ENCODE assay signal across 24 mouse cellular contexts in the genomic region with DNA sequence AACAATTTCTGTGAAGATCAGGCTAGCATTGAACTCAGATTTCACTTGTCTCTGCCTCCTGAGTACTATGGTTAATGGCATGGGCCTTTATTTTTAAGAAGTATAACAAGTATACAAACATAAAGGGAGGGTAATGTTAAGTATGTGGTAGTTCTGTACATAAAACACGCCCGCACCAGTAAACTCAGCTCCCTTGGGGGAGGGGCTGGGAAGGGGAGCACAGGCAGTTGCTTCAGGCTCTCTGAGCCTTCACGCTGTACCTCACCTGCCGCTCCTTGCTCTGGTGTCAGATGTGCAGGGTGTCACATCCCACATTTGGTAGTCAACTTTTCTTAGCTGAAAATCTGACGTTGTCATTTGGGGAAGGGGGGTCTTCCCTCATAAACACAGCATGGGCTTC. TPM values are rescaled to one million over a fixed set of nuclear protein-coding genes. Genes with fewer than 3 reads are reported as not detected.
DNase-seq lines count a peak whose midpoint lies in the region; ATAC-seq and TF ChIP-seq lines count a peak whose summit lies in the region.
"Had no signal": no experiment of that assay in that cellular context is flagged by ENCODE, and none has a peak within 500 bp of the region (broad histone marks: within the 10 kb centered on the region; RNA-seq: fewer than 3 reads in every experiment).

No protein-coding gene starts in this region.

- H3K27ac ChIP-seq in forebrain, embryonic 16.5 days (ENCODE audit: low read length), result peak overlapping the region; percentile 3; the same call in 1 of the 2 replicates
- H3K27ac ChIP-seq in forebrain, postnatal 0 days (ENCODE audit: low read depth, low read length), result no peak overlapping the region
- no peak overlapping the region for H3K27ac ChIP-seq in lung, postnatal 0 days (ENCODE audit: low read length)
- peak overlapping the region; percentile 73 for H3K27ac ChIP-seq in midbrain, embryonic 13.5 days
- H3K27ac ChIP-seq in midbrain, embryonic 15.5 days, result peak overlapping the region; percentile 55
- H3K27ac ChIP-seq: embryonic facial prominence, embryonic 13.5 days; heart, embryonic 13.5 days; liver, embryonic 15.5 days; macrophage had no signal

- DNase-seq in forebrain, postnatal 0 days, result no peak
- DNase-seq in lung, postnatal 0 days (ENCODE audit: low spot score), result peak; percentile 40
- no peak for DNase-seq in lung, postnatal 25 days (ENCODE audit: low spot score)
- no peak for DNase-seq in ovary, postnatal 36 days (ENCODE audit: low spot score)
- DNase-seq: adrenal gland, postnatal 25 days; cerebellum, adult 11-12 months; cerebellum, adult 9-11 months; embryo, embryonic 11 days; gastrocnemius, postnatal 10 days; heart, postnatal 10 days; kidney, adult 11 months; kidney, postnatal 14 days; layer of hippocampus, adult 9-11 months; lung, embryonic 14.5 days; right cerebral cortex, postnatal 14 days had no signal

- H3K9ac ChIP-seq in forebrain, embryonic 16.5 days (replicated peaks; ENCODE audit: low read depth, low read length), result no peak overlapping the region
- no peak overlapping the region for H3K9ac ChIP-seq in forebrain, postnatal 0 days
- no peak overlapping the region for H3K9ac ChIP-seq in lung, postnatal 0 days (replicated peaks; ENCODE audit: low read depth)
- no peak overlapping the region for H3K9ac ChIP-seq in midbrain, embryonic 13.5 days (replicated peaks)
- no peak overlapping the region for H3K9ac ChIP-seq in midbrain, embryonic 15.5 days
- H3K9ac ChIP-seq: embryonic facial prominence, embryonic 13.5 days; heart, embryonic 13.5 days; liver, embryonic 15.5 days; lung, embryonic 14.5 days had no signal

- WGBS in forebrain, embryonic 16.5 days, result 76% methylated on average over 5 of the region's 5 CpGs
- 73% methylated on average over 5 of the region's 5 CpGs for WGBS in forebrain, postnatal 0 days
- 61% methylated on average over 5 of the region's 5 CpGs for WGBS in lung, postnatal 0 days
- 79% methylated on average over 5 of the region's 5 CpGs for WGBS in midbrain, embryonic 13.5 days
- WGBS in midbrain, embryonic 15.5 days, result 56% methylated on average over 5 of the region's 5 CpGs

- no peak for TF ChIP-seq EP300 in lung, postnatal 0 days (IDR thresholded peaks at IDR 0.05)

- peaks cover 3% of the 10 kb centered on the region for H3K36me3 ChIP-seq in forebrain, embryonic 16.5 days (ENCODE audit: control insufficient read depth, insufficient read depth)
- peaks cover 20% of the 10 kb centered on the region for H3K36me3 ChIP-seq in forebrain, postnatal 0 days (ENCODE audit: insufficient read depth)
- H3K36me3 ChIP-seq in lung, postnatal 0 days (ENCODE audit: insufficient read depth, low read length), result no peaks in the 10 kb centered on the region
- H3K36me3 ChIP-seq in midbrain, embryonic 13.5 days, result peaks cover 17% of the 10 kb centered on the region
- peaks cover 3% of the 10 kb centered on the region; the same call in 1 of the 2 replicates for H3K36me3 ChIP-seq in midbrain, embryonic 15.5 days (replicated peaks)

- ATAC-seq in forebrain, embryonic 16.5 days, result no peak
- ATAC-seq in forebrain, postnatal 0 days, result no peak
- ATAC-seq in lung, postnatal 0 days, result peak; percentile 52; the same call in 1 of the 2 replicates
- ATAC-seq in midbrain, embryonic 13.5 days, result no peak
- ATAC-seq in midbrain, embryonic 15.5 days (replicated peaks), result no peak
- ATAC-seq: CD4-positive, CD25-positive, alpha-beta regulatory T cell, adult 4 months; inflammation-experienced regulatory T-cells, adult 6 months had no signal

- no peaks in the 10 kb centered on the region for H3K9me3 ChIP-seq in forebrain, embryonic 16.5 days (ENCODE audit: control insufficient read depth, low read length)
- no peaks in the 10 kb centered on the region for H3K9me3 ChIP-seq in forebrain, postnatal 0 days (ENCODE audit: low read length)
- H3K9me3 ChIP-seq in lung, postnatal 0 days (ENCODE audit: low read length), result no peaks in the 10 kb centered on the region
- H3K9me3 ChIP-seq in midbrain, embryonic 13.5 days, result no peaks in the 10 kb centered on the region
- no peaks in the 10 kb centered on the region for H3K9me3 ChIP-seq in midbrain, embryonic 15.5 days
- H3K9me3 ChIP-seq: embryonic facial prominence, embryonic 13.5 days; heart, embryonic 13.5 days; liver, embryonic 15.5 days had no signal

- no peaks in the 10 kb centered on the region for H3K27me3 ChIP-seq in forebrain, embryonic 16.5 days (replicated peaks; ENCODE audit: control insufficient read depth, insufficient read depth, low read length)
- H3K27me3 ChIP-seq in forebrain, postnatal 0 days (ENCODE audit: insufficient read depth, low read length), result no peaks in the 10 kb centered on the region
- H3K27me3 ChIP-seq in lung, postnatal 0 days (replicated peaks; ENCODE audit: insufficient read depth, low read length), result no peaks in the 10 kb centered on the region
- no peaks in the 10 kb centered on the region for H3K27me3 ChIP-seq in midbrain, embryonic 13.5 days
- no peaks in the 10 kb centered on the region for H3K27me3 ChIP-seq in midbrain, embryonic 15.5 days (replicated peaks)
- H3K27me3 ChIP-seq: embryonic facial prominence, embryonic 13.5 days; heart, embryonic 13.5 days; liver, embryonic 15.5 days had no signal

- H3K4me2 ChIP-seq in forebrain, embryonic 16.5 days (ENCODE audit: low read length), result no peak overlapping the region
- no peak overlapping the region for H3K4me2 ChIP-seq in forebrain, postnatal 0 days (ENCODE audit: low read depth)
- no peak overlapping the region for H3K4me2 ChIP-seq in lung, postnatal 0 days (replicated peaks; ENCODE audit: low read depth, low read length)
- H3K4me2 ChIP-seq in midbrain, embryonic 13.5 days (replicated peaks), result no peak overlapping the region
- H3K4me2 ChIP-seq in midbrain, embryonic 15.5 days, result no peak overlapping the region
- H3K4me2 ChIP-seq: embryonic facial prominence, embryonic 13.5 days; heart, embryonic 13.5 days; liver, embryonic 15.5 days; lung, embryonic 14.5 days had no signal

- TF ChIP-seq CTCF in forebrain, postnatal 0 days (IDR thresholded peaks at IDR 0.05; ENCODE audit: low read depth), result no peak
- no peak for TF ChIP-seq CTCF in lung, postnatal 0 days (IDR thresholded peaks at IDR 0.05)

- no peak overlapping the region for H3K4me3 ChIP-seq in forebrain, embryonic 16.5 days (replicated peaks; ENCODE audit: low read length)
- no peak overlapping the region for H3K4me3 ChIP-seq in forebrain, postnatal 0 days (ENCODE audit: low read depth, low read length)
- no peak overlapping the region for H3K4me3 ChIP-seq in lung, postnatal 0 days (ENCODE audit: low read depth, low read length)
- no peak overlapping the region for H3K4me3 ChIP-seq in midbrain, embryonic 13.5 days (replicated peaks)
- H3K4me3 ChIP-seq in midbrain, embryonic 15.5 days, result no peak overlapping the region
- H3K4me3 ChIP-seq: embryonic facial prominence, embryonic 13.5 days; heart, embryonic 13.5 days; liver, embryonic 15.5 days had no signal

- peaks cover 22% of the 10 kb centered on the region for H3K4me1 ChIP-seq in forebrain, embryonic 16.5 days (replicated peaks; ENCODE audit: control insufficient read depth, insufficient read depth, low read length)
- H3K4me1 ChIP-seq in forebrain, postnatal 0 days (ENCODE audit: insufficient read depth), result peaks cover 11% of the 10 kb centered on the region
- no peaks in the 10 kb centered on the region for H3K4me1 ChIP-seq in lung, postnatal 0 days (ENCODE audit: insufficient read depth, low read depth, low read length)
- peaks cover 47% of the 10 kb centered on the region for H3K4me1 ChIP-seq in midbrain, embryonic 13.5 days (replicated peaks)
- H3K4me1 ChIP-seq in midbrain, embryonic 15.5 days, result peaks cover 44% of the 10 kb centered on the region
- H3K4me1 ChIP-seq: heart, embryonic 13.5 days had no signal

RNA-seq across cellular contexts. Expression of a gene that starts 35.6 kb away (rescaled TPM):
- 107 and 112 TPM in 2 replicates for polyA plus RNA-seq in forebrain, embryonic 16.5 days (2015; fragmentation: Nextera tagmentation; extraction: Ambion mirVana)
- total RNA-seq in forebrain, postnatal 0 days (2014; rRNA removed), result 8.3 and 11.2 TPM in 2 replicates
- 80.6 and 93.0 TPM in 2 replicates for polyA plus RNA-seq in forebrain, postnatal 0 days (2015; fragmentation: Nextera tagmentation; extraction: Ambion mirVana)
- polyA plus RNA-seq in lung, postnatal 0 days (2015; fragmentation: Nextera tagmentation; extraction: Ambion mirVana), result 56.4 and 57.1 TPM in 2 replicates
- 101 and 106 TPM in 2 replicates for polyA plus RNA-seq in midbrain, embryonic 13.5 days (2015; fragmentation: Nextera tagmentation; extraction: Ambion mirVana)
- polyA plus RNA-seq in midbrain, embryonic 15.5 days (2015; fragmentation: Nextera tagmentation; extraction: Ambion mirVana), result 98.0 and 102 TPM in 2 replicates

RNA-seq across cellular contexts. Expression of a gene that starts 51.0 kb away (rescaled TPM):
- polyA plus RNA-seq in forebrain, embryonic 16.5 days (2015; fragmentation: Nextera tagmentation; extraction: Ambion mirVana), result 99.6 and 106 TPM in 2 replicates
- 108 and 123 TPM in 2 replicates for total RNA-seq in forebrain, postnatal 0 days (2014; rRNA removed)
- 57.9 and 73.2 TPM in 2 replicates for polyA plus RNA-seq in forebrain, postnatal 0 days (2015; fragmentation: Nextera tagmentation; extraction: Ambion mirVana)
- 6.0 and 6.6 TPM in 2 replicates for polyA plus RNA-seq in lung, postnatal 0 days (2015; fragmentation: Nextera tagmentation; extraction: Ambion mirVana)
- polyA plus RNA-seq in midbrain, embryonic 13.5 days (2015; fragmentation: Nextera tagmentation; extraction: Ambion mirVana), result 60.2 and 73.1 TPM in 2 replicates
- 60.1 and 64.8 TPM in 2 replicates for polyA plus RNA-seq in midbrain, embryonic 15.5 days (2015; fragmentation: Nextera tagmentation; extraction: Ambion mirVana)
- polyA plus RNA-seq: CD4-positive, CD25-positive, alpha-beta regulatory T cell, adult 4 months; inflammation-experienced regulatory T-cells, adult 6 months; macrophage had no signal

Comparison
In these comparisons a context has a peak if more than half of its experiments do, and no peak if none do; other contexts are left out.
1. H3K27ac ChIP-seq: peak in forebrain, embryonic 16.5 days (single experiment), midbrain, embryonic 13.5 days (single experiment) and midbrain, embryonic 15.5 days (single experiment); none in forebrain, postnatal 0 days (single experiment) and lung, postnatal 0 days (single experiment).